Mouse (Mus musculus) cortical plate, adult 2 months (tissue): Measurements from ENCODE around the gene Tmem91. TPM values are rescaled to one million over a fixed set of nuclear protein-coding genes. Genes with fewer than 3 reads are reported as not detected.

Experiments
- H3K27ac ChIP-seq: fragments of 200-500 bp; 2 replicates; pipeline ENCODE4 v1.5.1; 2012; ENCODE audit warnings: low read length, control low read depth, inconsistent platforms; ENCODE audit not compliant: insufficient read depth
- H3K4me1 ChIP-seq: fragments of 200-500 bp; 2 replicates; pipeline ENCODE4 v1.6.1; 2011; ENCODE audit warnings: low read length; ENCODE audit not compliant: control insufficient read depth, insufficient read depth
- H3K4me3 ChIP-seq: fragments of 200-500 bp; 2 replicates; pipeline ENCODE4 v1.5.1; 2011; ENCODE audit warnings: mild to moderate bottlenecking, low read length, control low read depth; ENCODE audit not compliant: insufficient read depth
- CTCF ChIP-seq: fragments of 200-500 bp; IDR thresholded peaks from 2 replicates; pipeline ENCODE4 v1.5.1; 2011; ENCODE audit warnings: mild to moderate bottlenecking, control low read depth, low read length; ENCODE audit not compliant: insufficient read depth; ENCODE audit errors: extremely low read depth
- POLR2A ChIP-seq: fragments of 200-500 bp; IDR thresholded peaks from 2 replicates; pipeline ENCODE4 v1.6.1; 2011; ENCODE audit warnings: mild to moderate bottlenecking, low read length, control low read depth; ENCODE audit not compliant: insufficient read depth; ENCODE audit errors: extremely low read depth
- polyA plus RNA-seq: library from polyadenylated mRNA; depleted of rRNA; stranded (reverse); fragments of >200 nt; gene quantifications from 2 replicates; pipeline ENCODE4 v1.2.3, GENCODE M21; 2012

Tmem91 gene
- polyA plus RNA-seq, 1 experiment = 37.6 TPM

GRCm38 (mm10) chr7:25672442-25672841, 2.5 kb downstream of the Tmem91 start:
- TF ChIP-seq CTCF (no peak), POLR2A (no peak)
- H3K27ac ChIP-seq = no peak overlapping the region

DNA sequence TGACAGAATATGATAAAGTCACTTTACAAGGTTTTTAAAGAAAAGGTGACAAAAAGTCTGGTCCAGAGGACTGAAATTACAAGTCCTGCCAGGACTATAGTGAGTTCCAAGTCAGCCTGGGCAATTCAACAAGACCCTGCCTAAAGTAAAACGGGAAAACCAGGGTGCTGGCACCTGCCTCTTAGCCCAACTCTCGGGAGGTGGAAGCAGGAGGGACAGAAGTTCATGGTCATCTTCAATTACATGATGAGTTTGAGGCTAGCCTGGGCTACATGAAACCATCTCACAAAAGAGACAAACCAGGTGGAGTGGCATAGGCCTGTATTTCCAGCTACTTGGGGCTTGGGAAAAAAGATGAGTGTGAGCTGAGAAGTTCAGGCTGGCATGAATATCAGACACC, 3.3 kb downstream of the Tmem91 start:
- H3K4me1 ChIP-seq = no peaks in the 10 kb centered on the region
- TF ChIP-seq CTCF (no peak), POLR2A (no peak)
- H3K27ac ChIP-seq = no peak overlapping the region
- no peak overlapping the region for H3K4me3 ChIP-seq

More at GRCm38 (mm10) chr7:25672442-25672841, 2.5 kb downstream of the Tmem91 start:
- Histone ChIP-seq H3K4me3 (no peak overlapping the region), H3K4me1 (no peaks in the 10 kb centered on the region)

DNA sequence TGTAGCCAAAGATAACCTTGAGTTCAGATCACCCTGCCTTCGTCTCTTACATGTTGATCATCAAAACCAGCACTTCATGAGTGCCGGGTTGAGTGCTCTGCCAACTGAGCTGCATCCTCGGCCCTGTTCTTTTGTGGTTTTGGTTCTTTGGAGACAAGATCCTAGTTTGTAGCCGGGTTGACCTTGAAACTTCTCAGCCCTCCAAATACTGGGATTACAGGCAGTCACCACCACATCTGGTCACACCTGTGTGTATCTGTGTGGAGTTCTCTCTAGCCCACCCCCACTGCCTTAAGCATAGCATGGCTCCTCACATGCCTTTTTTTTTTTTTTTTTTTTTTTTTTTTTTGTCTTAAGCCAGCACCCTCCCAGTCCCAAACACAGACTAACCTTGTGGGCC, 4.9 kb downstream of the Tmem91 start:
- no peaks in the 10 kb centered on the region for H3K4me1 ChIP-seq
- H3K4me3 ChIP-seq = no peak overlapping the region
- H3K27ac ChIP-seq = no peak overlapping the region
- TF ChIP-seq POLR2A (no peak), CTCF (no peak)

- H3K4me3 ChIP-seq = no peak overlapping the region
- TF ChIP-seq POLR2A (no peak), CTCF (no peak)
Observed at GRCm38 (mm10) chr7:25669631-25670030, 5.3 kb downstream of the Tmem91 start.

GRCm38 (mm10) chr7:25669158-25669557, 5.8 kb downstream of the Tmem91 start:
- no peak for TF ChIP-seq POLR2A
- no peak for TF ChIP-seq CTCF
- no peak overlapping the region for H3K4me3 ChIP-seq
- H3K4me1 ChIP-seq = no peaks in the 10 kb centered on the region
- H3K27ac ChIP-seq = no peak overlapping the region

More at GRCm38 (mm10) chr7:25669631-25670030, 5.3 kb downstream of the Tmem91 start:
- Histone ChIP-seq H3K27ac (no peak overlapping the region), H3K4me1 (no peaks in the 10 kb centered on the region)

- no peaks in the 10 kb centered on the region for H3K4me1 ChIP-seq
- no peak overlapping the region for H3K27ac ChIP-seq
- no peak for TF ChIP-seq POLR2A
- TF ChIP-seq CTCF = no peak
- H3K4me3 ChIP-seq = no peak overlapping the region
Observed at GRCm38 (mm10) chr7:25666381-25666780, 8.6 kb downstream of the Tmem91 start.

GRCm38 (mm10) chr7:25658657-25659472, 16.1 kb downstream of the Tmem91 start, which contains the start of the genes Bckdha and Exosc5:
Gene Bckdha, minus strand, starts transcription at chr7:25658981.
Gene Exosc5, plus strand, starts transcription at chr7:25659164.
- TF ChIP-seq POLR2A (peak; percentile 76), CTCF (no peak)
- Histone ChIP-seq H3K4me3 (peak within 1 kb of the TSS; percentile 72), H3K27ac (peak within 1 kb of the TSS; percentile 89), H3K4me1 (peaks cover 1% of the 10 kb centered on the region; the same call in 1 of the 2 replicates)

GRCm38 (mm10) chr7:25657785-25658184, 17.2 kb downstream of the Tmem91 start:
- H3K27ac ChIP-seq = no peak overlapping the region
- no peak for TF ChIP-seq POLR2A
- H3K4me1 ChIP-seq = peaks cover 1% of the 10 kb centered on the region; the same call in 1 of the 2 replicates
- H3K4me3 ChIP-seq = peak overlapping the region; percentile 72

GRCm38 (mm10) chr7:25655601-25656428, 19.2 kb downstream of the Tmem91 start:
- H3K27ac ChIP-seq = no peak overlapping the region
- peaks cover 1% of the 10 kb centered on the region; the same call in 1 of the 2 replicates for H3K4me1 ChIP-seq
- no peak for TF ChIP-seq CTCF
- TF ChIP-seq POLR2A = no peak
- no peak overlapping the region for H3K4me3 ChIP-seq
